Mouse (Mus musculus) liver, embryonic 14.5 days (tissue): Measurements from ENCODE around the gene Gm11172. TPM values are rescaled to one million over a fixed set of nuclear protein-coding genes. Genes with fewer than 3 reads are reported as not detected.

Source experiments
- ATAC-seq: fragments of 200-750 bp; cut with Nextera tagmentation; 2 replicates; pipeline ENCODE4 v1.8.0; 2017; ENCODE audit warnings: moderate number of reproducible peaks, mild to moderate bottlenecking, moderate library complexity; ENCODE audit not compliant: insufficient read depth
- DNase-seq, 3 experiments: peaks; one replicate each; pipeline ENCODE4 v3.0.0-alpha.2; 2012 to 2013; ENCODE audit warnings: low read depth in 3 of 3, low spot score in 3 of 3
- H3K27ac ChIP-seq: fragments of 300-500 bp; sonication (generic); 2 replicates; pipeline ENCODE4 v1.5.1; 2014; ENCODE audit warnings: moderate library complexity, mild to moderate bottlenecking, control low read depth, inconsistent platforms
- H3K27me3 ChIP-seq: fragments of 300-500 bp; sonication (generic); 2 replicates; pipeline ENCODE4 v1.6.1; 2014; ENCODE audit warnings: mild to moderate bottlenecking, low read length, moderate library complexity; ENCODE audit not compliant: control insufficient read depth, insufficient read depth
- H3K36me3 ChIP-seq: fragments of 300-500 bp; sonication (generic); replicated peaks from 2 replicates; pipeline ENCODE4 v1.6.1; 2014; ENCODE audit warnings: low read depth; ENCODE audit not compliant: control insufficient read depth, insufficient read depth
- H3K4me1 ChIP-seq, 2 experiments: fragments of 200-500 bp in 1 of 2; fragments of 300-500 bp in 1 of 2; sonication (generic) in 1 of 2; replicated peaks; 2 replicates each; pipeline ENCODE4 v1.6.1; 2012 to 2014; ENCODE audit warnings: antibody characterized with exemption in 1 of 2, inconsistent platforms in 1 of 2, low read length in 1 of 2; ENCODE audit not compliant: control insufficient read depth in 2 of 2, insufficient read depth in 2 of 2
- H3K4me2 ChIP-seq: fragments of 300-500 bp; sonication (generic); 2 replicates; pipeline ENCODE4 v1.6.1; 2014; ENCODE audit warnings: low read depth, mild to moderate bottlenecking, control low read depth, moderate library complexity
- H3K4me3 ChIP-seq, 2 experiments: fragments of 200-500 bp in 1 of 2; fragments of 300-500 bp in 1 of 2; sonication (generic) in 1 of 2; 2 replicates each; pipeline ENCODE4 v1.5.1; 2012 to 2014; ENCODE audit warnings: low read depth in 2 of 2, low read length in 2 of 2, mild to moderate bottlenecking in 2 of 2, control low read depth in 1 of 2, inconsistent platforms in 1 of 2, moderate library complexity in 1 of 2; ENCODE audit not compliant: insufficient read depth in 1 of 2
- H3K9ac ChIP-seq: fragments of 300-500 bp; sonication (generic); replicated peaks from 2 replicates; pipeline ENCODE4 v1.6.1; 2014; ENCODE audit warnings: mild to moderate bottlenecking, control low read depth, moderate library complexity
- H3K9me3 ChIP-seq: fragments of 300-500 bp; sonication (generic); 2 replicates; pipeline ENCODE4 v1.6.1; 2016; ENCODE audit warnings: low read length, mixed read lengths; ENCODE audit not compliant: control insufficient read depth
- CTCF ChIP-seq: IDR thresholded peaks from 2 replicates; pipeline ENCODE4 v1.5.1; 2016; ENCODE audit warnings: antibody characterized with exemption, low read depth, control low read depth
- EP300 ChIP-seq: IDR thresholded peaks from 2 replicates; pipeline ENCODE4 v1.6.1; 2016; ENCODE audit warnings: antibody characterized with exemption, low read depth
- WGBS: fragments of 180-500 bp; shearing (Covaris S2); extraction: QIAGEN DNeasy Blood & Tissue Kit; methylation state at CpG from one replicate; pipeline ENCODE4 v1.1.7; 2014; ENCODE audit not compliant: insufficient replicate concordance; 5-methylcytosine and 5-hydroxymethylcytosine counted together
- polyA plus RNA-seq, 2 experiments: library from polyadenylated mRNA; depleted of rRNA in 1 of 2; stranded (reverse) in 1 of 2; unstranded in 1 of 2; fragments of >200 nt; fragmentation: Nextera tagmentation in 1 of 2; extraction: Ambion mirVana in 1 of 2; gene quantifications; 2 replicates each; pipeline versions ENCODE4 v1.2.1 to v1.2.3; 2012 to 2014

Gm11172 gene
- polyA plus RNA-seq, 2 experiments, result not detected

DNA sequence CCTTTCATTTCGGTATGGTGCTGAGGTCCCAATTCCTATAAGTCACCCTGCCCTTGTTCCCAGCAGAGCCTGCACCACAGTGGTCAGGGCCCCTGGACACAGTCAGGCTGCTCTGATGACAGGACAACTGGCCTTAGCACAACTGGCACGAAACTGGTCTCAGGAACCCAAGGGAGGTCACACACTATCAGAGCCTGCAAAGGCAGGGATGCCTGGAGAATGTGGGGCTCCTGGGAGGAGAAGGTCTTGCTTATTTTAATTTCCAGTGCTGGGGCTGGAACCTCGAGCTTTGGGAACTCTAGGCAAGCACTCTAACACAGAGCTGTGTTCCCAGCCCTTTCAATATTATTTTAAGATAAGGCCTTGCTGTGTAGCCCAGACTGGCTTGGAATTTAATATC lies 7.3 kb downstream of the Gm11172 start:
- Histone ChIP-seq H3K4me2 (no peak overlapping the region), H3K4me1 (peaks cover 0 to 2% of the 10 kb centered on the region in 2 experiments; a peak in 2 of 4 replicates), H3K9me3 (no peaks in the 10 kb centered on the region), H3K27ac (no peak overlapping the region), H3K27me3 (no peaks in the 10 kb centered on the region), H3K9ac (no peak overlapping the region), H3K36me3 (no peaks in the 10 kb centered on the region), H3K4me3 (no peak overlapping the region)
- no peak for DNase-seq
- 44% methylated on average over 3 of the region's 3 CpGs for WGBS
- TF ChIP-seq CTCF, result no peak
- TF ChIP-seq EP300, result no peak
- ATAC-seq, result no peak

DNA sequence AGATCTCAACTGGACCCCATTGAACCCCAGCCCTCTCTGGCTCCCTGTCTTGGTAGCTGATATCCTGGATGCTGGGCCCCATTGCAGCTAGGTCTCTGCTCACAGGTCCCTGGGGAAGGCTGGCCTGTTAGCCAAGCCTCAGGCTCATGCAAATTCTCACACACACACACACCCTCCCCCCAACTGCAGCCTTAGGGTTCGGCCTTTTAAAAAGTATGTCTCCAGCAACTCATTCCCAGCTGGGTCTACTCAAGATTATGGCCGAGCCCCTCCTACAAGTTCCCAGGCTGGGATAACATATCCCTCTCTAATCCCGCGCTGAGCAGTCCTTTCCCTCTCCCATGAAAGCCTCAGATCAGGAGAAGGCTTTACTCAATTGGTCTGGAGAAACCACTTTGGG lies 8.7 kb downstream of the Gm11172 start:
- TF ChIP-seq CTCF (no peak), EP300 (no peak)
- H3K27me3 ChIP-seq, result no peaks in the 10 kb centered on the region
- H3K9me3 ChIP-seq, result no peaks in the 10 kb centered on the region
- no peaks in the 10 kb centered on the region for H3K4me1 ChIP-seq
- no peak overlapping the region for H3K4me3 ChIP-seq
- DNase-seq (no peak), ATAC-seq (no peak)
- H3K27ac ChIP-seq, result no peak overlapping the region
- H3K4me2 ChIP-seq, result no peak overlapping the region
- WGBS, result 46% methylated on average over 4 of the region's 4 CpGs
- H3K9ac ChIP-seq, result no peak overlapping the region
- H3K36me3 ChIP-seq, result no peaks in the 10 kb centered on the region

DNA sequence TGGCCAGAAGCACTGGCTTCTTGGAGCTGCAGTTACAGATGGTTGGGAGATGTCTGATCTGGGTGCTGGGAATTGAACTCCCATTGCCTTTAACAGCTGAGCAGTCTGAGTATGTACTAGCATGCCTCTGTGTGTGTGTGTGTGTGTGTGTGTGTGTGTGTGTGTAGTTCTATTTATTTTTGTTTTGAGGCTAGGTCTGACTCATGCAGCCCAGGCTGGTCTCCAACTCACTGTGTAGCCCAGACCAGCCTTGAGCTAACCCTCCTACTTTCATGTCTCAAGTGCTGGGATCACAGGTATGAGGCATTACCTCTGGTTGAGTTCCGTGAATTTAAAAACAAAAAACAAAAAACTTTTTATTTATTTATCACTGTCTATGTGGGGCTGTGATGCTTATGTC lies 11.8 kb downstream of the Gm11172 start:
- Histone ChIP-seq H3K27ac (no peak overlapping the region), H3K4me2 (no peak overlapping the region), H3K36me3 (no peaks in the 10 kb centered on the region), H3K4me1 (no peaks in the 10 kb centered on the region), H3K9me3 (no peaks in the 10 kb centered on the region), H3K9ac (no peak overlapping the region), H3K27me3 (no peaks in the 10 kb centered on the region), H3K4me3 (no peak overlapping the region)
- ATAC-seq, result no peak
- no peak for DNase-seq
- 62% methylated on average over 1 of the region's 1 CpGs for WGBS
- TF ChIP-seq EP300, result no peak
- no peak for TF ChIP-seq CTCF

DNA sequence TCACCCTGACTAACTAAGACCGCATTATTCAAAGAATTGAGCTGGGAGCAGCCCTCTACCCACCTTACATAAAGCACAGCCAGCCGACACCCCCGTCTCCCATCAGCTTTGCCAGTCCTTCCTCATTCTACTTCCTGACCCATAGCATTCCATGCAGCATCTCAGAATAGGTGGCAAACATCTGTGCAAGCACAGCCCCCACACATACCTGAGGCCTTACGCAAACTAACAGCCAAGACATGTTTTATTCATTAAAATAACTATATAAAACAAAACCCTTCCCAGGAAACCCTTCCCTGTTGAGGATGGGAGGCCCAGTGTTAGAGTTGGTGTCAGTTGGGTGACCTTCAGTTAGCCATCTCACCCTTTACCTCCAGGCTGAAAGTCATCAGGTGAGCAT lies 13.1 kb downstream of the Gm11172 start:
- no peak overlapping the region for H3K4me2 ChIP-seq
- DNase-seq (no peak), ATAC-seq (no peak)
- no peak overlapping the region for H3K4me3 ChIP-seq
- H3K36me3 ChIP-seq, result no peaks in the 10 kb centered on the region
- WGBS, result 61% methylated on average over 4 of the region's 4 CpGs
- H3K27ac ChIP-seq, result no peak overlapping the region
- H3K9me3 ChIP-seq, result no peaks in the 10 kb centered on the region
- TF ChIP-seq EP300 (no peak), CTCF (no peak)
- H3K9ac ChIP-seq, result no peak overlapping the region
- no peaks in the 10 kb centered on the region for H3K4me1 ChIP-seq
- no peaks in the 10 kb centered on the region for H3K27me3 ChIP-seq

DNA sequence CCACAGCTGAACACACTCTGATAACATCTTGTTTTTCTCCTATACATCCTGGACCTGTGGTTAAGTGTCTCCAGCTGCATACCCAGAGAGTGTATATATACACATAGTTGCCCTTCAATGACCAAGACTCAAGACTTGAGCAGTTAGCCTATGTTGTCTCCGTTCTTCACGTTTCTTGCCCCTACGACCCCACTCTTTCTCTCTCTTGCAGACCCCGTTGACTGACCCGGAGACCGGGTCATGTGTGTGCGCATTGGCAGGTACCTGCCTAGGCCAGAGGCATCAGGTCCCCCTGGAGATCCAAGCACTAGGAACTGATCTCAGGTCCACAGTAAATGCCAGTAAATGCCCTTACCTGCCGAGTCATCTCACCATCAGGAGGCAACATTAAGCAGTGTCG lies 14.6 kb downstream of the Gm11172 start:
- ATAC-seq (no peak), DNase-seq (no peak)
- no peaks in the 10 kb centered on the region for H3K36me3 ChIP-seq
- H3K27ac ChIP-seq, result no peak overlapping the region
- TF ChIP-seq CTCF (no peak), EP300 (no peak)
- H3K9me3 ChIP-seq, result no peaks in the 10 kb centered on the region
- 61% methylated on average over 9 of the region's 9 CpGs for WGBS
- H3K9ac ChIP-seq, result no peak overlapping the region
- no peaks in the 10 kb centered on the region for H3K27me3 ChIP-seq
- no peaks in the 10 kb centered on the region for H3K4me1 ChIP-seq
- H3K4me2 ChIP-seq, result no peak overlapping the region
- H3K4me3 ChIP-seq, result no peak overlapping the region
